Mouse (Mus musculus) gastrocnemius, postnatal 4 days (tissue): ENCODE data around the gene Upk3bl. TPM values are rescaled to one million over a fixed set of nuclear protein-coding genes. Genes with fewer than 3 reads are reported as not detected.
A peak's percentile ranks its signal among the peaks of the same experiment; 100 is the strongest.
"Not testable (repeated sequence)": the region's sequence is repeated elsewhere in the genome, so short reads cannot be mapped to it uniquely, and the experiment has no call there.

Source experiments
- DNase-seq, 2 experiments: peaks; one replicate each; pipeline ENCODE4 v3.0.0; 2021 to 2022; ENCODE audit warnings: low spot score in 2 of 2, mixed read lengths in 2 of 2
- microRNA-seq: library from miRNA; unstranded; fragments of <30 nt; microRNA quantifications from one replicate; pipeline ENCODE4 v1.2.0, GENCODE M21; 2021
- total RNA-seq, 2 experiments: library from RNA; stranded (reverse); gene quantifications; 2 replicates each; pipeline ENCODE4 v1.2.3; 2021

Upk3bl gene
- total RNA-seq, 2 experiments from 2014 or later: 0.26 to 0.66 TPM

DNA sequence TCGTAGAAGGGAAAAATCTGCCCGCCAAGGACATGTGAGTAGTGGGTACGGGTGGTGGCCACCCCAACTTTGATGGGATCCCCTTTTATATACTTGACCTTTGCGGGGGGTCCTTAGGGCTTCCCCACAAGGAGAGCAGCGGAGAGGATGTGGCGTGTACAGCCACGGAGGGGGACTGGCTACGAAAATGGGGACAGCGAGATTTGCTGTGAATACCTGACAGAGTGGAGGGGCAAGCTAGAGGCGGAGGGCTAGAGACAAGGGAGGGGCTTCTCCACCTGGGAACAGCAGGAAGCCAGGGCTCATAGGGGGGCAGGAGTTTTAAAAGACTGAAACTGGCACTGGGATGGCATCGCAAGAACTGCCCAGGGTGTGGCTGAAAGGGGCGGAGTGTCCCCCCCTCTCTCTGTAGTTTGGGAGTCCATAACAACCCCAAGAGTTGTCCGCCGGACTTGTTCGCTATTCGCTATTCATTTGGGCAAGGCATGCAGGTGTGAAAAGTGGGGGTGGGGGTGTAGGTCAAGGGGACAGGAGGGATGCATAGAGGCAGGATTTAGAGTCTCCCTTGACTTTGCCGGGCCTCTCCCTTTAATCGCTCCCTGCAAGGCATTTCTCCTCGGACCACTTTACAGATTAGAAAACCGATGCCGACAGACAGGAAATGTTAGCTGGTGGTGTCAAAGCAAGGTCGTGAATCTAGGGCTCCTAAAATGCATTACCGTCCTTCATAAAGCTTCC, 30.0 kb downstream of the Upk3bl start:
- DNase-seq: no peak

DNA sequence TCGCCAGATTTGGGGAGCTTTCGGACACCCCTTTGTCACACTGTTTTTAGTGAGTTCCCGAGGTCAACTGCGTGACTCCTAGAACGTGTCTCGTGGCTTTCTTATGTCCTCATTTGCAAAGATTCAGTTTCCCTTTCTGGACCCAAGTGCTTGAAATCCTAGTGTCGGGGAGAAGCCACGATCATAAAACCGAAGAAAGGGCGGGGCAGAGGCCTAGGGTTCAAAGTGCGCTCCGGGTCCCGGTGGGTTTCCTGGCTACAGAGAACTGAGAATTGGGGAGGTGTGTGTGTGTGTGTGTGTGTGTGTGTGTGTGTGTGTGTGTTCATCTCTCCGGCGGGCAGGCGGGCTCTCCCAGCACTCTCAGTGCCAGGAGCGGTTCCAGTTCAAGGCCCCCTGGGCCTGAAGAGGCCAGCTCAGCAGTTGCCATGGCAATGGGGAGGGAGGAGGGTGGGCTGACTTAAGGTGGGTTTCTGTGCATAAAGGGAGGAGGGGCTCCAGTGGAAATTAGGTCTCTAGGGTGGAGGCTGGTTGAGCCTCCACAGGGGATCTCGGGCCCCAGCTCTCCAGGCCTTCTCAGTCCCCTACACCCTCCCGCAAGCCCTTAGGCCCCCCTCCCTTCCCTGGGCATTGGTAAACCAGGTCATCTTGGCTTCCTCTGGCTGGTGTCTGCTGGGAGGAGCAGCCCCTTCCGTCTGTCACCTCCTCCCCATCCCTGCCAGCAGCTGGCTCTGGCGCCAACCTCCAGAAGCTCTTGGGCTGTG, 30.8 kb downstream of the Upk3bl start:
- no peak for DNase-seq

DNA sequence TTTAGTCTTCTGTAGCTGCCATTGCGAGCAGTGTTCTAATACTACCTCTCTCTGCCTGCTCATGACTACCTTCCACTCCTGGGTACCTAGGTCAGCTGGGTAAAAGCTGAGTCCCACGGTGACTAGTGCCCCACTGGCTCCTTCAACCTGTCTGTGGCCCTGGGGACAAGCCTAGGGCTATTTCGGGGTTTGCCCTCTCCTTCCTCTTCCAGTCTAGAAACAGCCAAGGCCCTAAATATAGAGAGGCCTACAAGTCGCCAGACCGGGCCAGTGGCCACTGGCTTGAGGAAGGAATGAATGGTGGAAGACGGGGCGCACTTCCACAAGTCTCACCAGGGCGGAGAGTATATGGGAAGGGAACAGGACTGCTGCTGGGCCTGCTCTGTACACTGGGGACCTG, 32.0 kb downstream of the Upk3bl start:
- no peak for DNase-seq

DNA sequence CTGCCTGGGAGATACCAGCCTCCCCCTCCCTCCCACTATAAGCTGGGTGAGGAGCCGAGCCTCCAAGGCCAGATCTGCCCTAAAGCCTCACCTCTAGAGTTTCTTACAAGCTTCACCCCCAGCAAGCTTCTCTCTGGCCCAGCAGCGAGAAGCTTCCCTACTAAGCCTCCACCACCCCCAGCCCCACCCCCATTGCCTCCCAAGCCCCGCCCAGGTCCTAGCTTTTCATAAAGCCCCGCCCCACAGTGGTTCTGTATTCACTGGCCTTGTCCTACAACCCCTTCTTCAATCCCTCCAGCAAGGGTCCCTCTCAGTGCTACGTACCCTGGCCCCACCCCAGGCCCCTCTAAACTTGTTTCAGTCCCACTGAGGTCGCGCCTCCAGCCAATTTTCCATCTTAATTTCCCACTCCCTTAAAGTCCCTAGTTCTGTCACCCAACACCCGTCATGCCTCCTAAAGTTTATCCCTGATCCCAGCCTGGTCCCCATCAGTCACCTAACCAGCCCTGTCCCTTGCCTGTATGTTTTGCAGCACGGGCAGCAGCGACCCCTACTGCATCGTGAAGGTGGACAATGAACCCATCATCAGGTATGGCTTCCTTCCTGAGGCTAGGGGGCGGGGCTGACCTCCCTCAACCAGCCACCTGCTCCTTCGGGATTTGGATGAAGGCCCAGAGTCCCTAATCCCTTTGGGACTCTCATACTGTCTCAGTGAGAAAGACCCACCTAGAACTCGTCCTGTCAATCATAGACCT, 34.7 kb downstream of the Upk3bl start:
- no peak for DNase-seq

DNA sequence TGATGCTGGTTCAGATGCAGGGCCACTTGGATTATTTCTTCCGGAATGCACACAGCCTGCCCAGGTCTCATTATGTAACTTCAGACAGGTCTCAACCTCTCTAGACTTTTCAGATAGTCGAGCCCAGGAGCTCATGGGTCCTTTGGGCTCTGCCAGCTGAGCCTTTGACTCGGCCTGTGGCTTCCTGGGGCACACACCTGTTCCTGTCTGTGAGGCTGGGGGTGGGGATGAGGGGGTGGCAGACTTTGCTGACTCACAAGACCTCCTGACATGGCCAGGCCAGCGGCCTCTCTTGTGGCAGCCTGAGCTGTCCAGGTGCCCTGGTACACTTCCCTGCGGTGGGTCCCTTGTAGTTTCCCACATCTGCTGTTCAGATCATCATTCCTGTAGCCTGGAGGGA, 37.6 kb downstream of the Upk3bl start:
- no peak for DNase-seq

DNA sequence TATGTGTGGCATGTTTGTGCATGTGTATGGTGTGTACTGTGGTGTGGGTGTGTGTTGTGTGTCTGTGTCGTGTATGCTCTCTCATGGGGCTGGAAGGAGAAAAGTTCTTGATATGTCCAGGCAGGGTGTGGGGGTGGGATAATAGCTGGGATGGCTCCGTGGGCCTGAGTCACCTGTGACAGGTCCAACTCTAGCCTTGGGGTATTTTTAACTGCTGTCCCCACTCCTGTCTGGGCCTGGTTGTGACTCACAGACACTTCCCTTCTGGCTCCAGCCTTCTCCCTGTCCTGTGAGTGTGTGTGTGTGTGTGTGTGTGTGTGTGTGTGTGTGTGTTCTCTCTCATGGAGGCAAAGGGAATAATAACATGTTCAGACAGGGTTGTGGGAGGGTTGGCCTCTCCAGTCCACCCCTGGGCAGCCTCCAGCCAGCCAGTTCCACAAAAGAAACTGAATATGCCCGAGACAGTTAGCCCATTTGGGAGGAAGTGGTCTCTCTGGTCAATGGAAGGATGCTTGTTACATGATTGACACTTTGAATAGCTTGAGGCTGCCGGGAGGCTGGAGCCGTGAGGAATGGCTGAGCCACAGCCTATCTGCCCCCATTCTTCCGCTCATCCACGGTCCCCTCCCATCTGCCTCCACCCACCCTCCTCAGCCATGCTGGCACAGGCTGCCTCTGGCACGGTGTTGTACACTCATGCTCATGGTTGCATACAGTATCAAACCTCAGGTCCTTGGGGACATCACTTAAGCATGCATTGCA, 40.1 kb downstream of the Upk3bl start:
- no peak for DNase-seq

DNA sequence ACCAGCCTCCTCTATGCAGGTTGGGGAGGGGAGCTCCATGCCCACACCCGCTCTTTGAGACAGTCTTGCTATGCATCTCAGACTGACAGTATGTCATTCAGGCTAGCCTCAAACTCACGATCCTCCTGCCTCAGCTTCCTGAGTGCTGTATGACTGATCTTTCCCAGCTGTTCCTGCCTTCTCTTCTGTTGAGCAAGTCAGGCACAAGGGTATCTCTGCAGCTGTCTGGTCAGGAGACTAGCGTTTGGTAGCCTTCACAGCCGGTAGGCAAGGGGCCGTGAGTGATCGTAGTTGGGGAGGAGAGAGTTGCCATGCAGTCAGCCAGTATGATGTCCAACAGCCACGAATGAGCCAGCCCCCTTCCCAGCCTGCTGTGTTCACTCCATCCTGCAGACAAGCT, 40.8 kb downstream of the Upk3bl start:
- DNase-seq: no peak

DNA sequence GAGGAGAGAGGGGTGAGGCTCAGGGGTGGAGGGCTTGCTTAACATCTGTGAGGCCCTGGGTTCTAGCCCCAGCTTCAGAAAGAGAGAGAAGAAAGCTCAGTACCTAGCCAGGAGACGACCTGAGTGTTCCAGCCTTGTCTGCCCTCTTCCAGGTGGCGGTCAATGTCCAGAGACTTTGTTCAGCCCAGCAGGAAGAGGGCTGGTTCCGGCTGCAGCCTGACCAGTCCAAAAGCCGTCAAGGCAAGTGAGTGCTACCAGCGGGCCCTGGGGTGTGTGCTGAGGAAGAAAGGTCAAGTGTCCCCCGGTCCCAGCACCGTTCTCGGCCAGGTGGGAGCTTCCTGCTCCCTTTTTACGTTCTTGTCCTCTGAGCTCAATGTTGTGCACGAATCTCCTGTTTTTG, 44.2 kb downstream of the Upk3bl start:
- DNase-seq: no peak

DNA sequence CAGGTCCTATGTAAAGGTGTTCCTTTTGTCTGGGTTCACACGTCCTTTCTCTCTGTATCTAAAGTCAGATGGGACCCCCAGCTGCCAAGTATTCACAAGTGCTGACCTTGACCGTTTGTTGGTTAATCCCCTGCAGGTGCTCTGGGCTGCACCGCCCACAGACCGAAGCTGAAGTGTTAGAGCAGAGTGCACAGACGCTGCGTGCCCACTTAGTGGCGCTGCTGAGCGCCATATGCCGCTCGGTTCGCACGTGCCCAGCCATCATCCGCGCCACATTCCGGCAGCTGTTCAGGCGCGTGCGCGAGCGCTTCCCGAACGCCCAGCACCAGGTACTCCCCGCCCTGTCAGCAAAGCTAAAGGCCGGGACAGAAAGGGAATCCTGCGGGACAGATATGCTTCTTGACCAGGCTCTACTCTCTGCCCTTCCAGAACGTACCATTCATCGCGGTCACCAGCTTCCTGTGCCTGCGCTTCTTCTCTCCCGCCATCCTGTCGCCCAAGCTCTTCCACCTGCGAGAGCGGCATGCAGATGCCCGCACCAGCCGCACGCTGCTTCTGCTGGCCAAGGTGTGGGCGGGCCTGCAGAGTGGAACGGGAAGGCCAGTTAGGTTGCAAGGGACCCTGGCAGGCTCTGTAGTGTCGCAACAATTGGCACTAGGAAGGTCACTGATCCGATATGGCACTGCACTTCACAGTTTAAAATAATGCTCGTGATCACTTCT, 48.0 kb downstream of the Upk3bl start:
- peak; percentile 51 to 65 for DNase-seq

DNA sequence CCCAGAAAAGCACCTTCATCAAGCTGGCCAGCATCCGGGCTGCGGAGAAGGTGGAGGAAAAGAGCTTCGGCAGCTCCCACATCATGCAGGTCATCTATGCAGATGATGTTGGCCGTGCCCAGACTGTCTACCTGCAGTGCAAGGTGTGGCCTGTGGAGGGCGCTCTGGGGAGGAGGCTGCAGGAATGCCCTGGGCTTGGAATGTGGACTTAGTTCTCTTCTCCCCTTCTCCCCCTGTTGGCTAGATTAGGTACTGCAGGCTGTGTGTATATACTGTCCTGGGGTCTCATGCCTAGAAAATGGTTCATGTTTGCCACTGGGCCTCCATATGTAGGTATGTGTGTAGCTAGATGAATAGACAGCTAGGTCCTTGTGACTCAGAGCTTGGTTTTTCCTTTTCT, 50.2 kb downstream of the Upk3bl start:
- DNase-seq: no peak

DNA sequence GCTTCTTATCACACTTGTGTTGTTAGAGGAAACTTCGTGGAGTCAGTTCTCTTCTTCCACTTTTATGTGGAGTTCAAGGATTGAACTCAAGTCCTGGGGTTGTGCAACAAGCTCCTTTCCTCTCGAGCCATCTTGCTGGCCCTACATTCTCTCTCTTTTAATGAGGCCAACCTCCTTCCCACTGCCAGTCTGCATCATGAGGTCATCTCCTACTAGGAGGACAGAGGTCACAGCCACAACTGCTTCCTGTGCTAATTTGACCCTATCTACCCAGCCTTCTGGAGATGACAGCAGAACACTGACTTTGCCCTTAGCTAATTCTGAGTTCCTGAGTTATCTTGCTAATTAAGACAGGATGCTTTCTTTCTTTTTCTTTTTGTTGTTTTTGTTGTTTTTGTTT, 54.2 kb downstream of the Upk3bl start:
- DNase-seq: no peak

DNA sequence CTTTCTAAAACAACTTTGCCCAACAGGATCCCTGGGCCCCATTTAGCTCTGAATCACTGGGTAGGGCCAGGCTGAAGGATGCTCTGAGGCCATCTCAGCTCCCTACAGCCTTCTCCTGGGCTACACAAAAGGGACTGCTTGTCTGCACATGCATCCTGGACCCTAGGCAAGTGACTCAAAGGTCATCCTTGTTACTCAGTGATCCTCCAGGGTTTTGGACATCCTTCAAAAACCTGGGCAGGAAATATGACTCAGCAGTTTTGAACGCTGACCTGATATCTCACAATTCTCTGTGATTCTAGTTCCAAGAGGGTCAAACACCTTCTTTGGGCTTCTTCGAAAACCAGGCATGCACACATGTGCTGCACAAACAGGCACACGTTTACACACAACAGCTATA, 54.8 kb downstream of the Upk3bl start:
- DNase-seq: no peak

DNA sequence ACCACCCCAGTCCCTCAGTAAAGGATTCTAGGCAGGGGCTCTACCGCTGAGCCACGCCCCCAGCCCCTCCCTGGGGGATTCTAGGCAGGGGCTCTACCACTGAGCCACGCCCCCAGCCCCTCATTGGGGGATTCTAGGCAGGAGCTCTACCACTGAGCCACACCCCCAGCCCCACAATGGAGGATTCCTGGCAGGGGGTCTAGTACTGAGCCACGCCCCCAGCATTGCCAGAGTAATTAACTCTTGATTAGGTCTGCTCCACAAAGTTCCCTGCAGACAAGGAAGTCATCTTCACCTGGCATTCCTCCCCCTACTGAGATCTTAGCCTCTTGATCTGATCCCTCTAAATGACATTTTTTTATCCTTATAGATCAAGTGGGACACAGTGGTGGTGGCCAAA, 59.3 kb downstream of the Upk3bl start:
- not testable (repeated sequence) for DNase-seq

Small RNA genes lying within 50 kb of the gene (microRNA-seq; reads per million reads assigned to microRNA genes)
- not detected for gene Mir7035

Other genes with a start within 250 kb of the Upk3bl start
- under 1 TPM; 0.08 to 0.12 TPM for gene Srrm3, start 247.6 kb upstream of the Upk3bl start, total RNA-seq
- gene Hspb1, start 166.6 kb upstream of the Upk3bl start, total RNA-seq: 100 to 1,000 TPM; 499 to 513 TPM
- 100 to 1,000 TPM; 340 to 349 TPM for gene Ywhag, start 119.9 kb upstream of the Upk3bl start, total RNA-seq
- gene Ssc4d, start 80.0 kb upstream of the Upk3bl start, total RNA-seq: 1 to 10 TPM; 1.3 to 1.6 TPM
- gene Zp3, start 74.4 kb upstream of the Upk3bl start, total RNA-seq: not detected
- 10 to 100 TPM; 12.9 to 14.4 TPM for gene Dtx2, start 59.7 kb upstream of the Upk3bl start, total RNA-seq
- gene Upk3b, start 16.0 kb upstream of the Upk3bl start, total RNA-seq: under 1 TPM; 0.10 to 0.23 TPM
- 1 to 10 TPM; 7.4 TPM for gene Rasa4, start 29.4 kb downstream of the Upk3bl start, total RNA-seq
- 10 to 100 TPM; 81.3 to 86.7 TPM for gene Polr2j, start 62.1 kb downstream of the Upk3bl start, total RNA-seq
- 10 to 100 TPM; 10.2 to 11.7 TPM for gene Lrwd1, start 81.6 kb downstream of the Upk3bl start, total RNA-seq
- gene Alkbh4, start 81.7 kb downstream of the Upk3bl start, total RNA-seq: 1 to 10 TPM; 8.4 to 8.6 TPM
- gene Orai2, start 116.2 kb downstream of the Upk3bl start, total RNA-seq: 1 to 10 TPM; 8.3 to 9.6 TPM
- gene Prkrip1, start 144.5 kb downstream of the Upk3bl start, total RNA-seq: 10 to 100 TPM; 35.3 to 38.3 TPM
- 10 to 100 TPM; 19.5 to 19.6 TPM for gene Sh2b2, start 192.1 kb downstream of the Upk3bl start, total RNA-seq